Mouse (Mus musculus): ENCODE measurements around the gene Ush2a. TPM values are rescaled to one million over a fixed set of nuclear protein-coding genes. Genes with fewer than 3 reads are reported as not detected.
A peak's percentile ranks its signal among the peaks of the same experiment; 100 is the strongest.

Gene Ush2a
- polyA plus RNA-seq, 1 experiment from 2014 or later = 0.29 TPM

- no peak overlapping the region for H3K27ac ChIP-seq
- H3K27me3 ChIP-seq = no peaks in the 10 kb centered on the region
- no peaks in the 10 kb centered on the region for H3K36me3 ChIP-seq
- H3K4me3 ChIP-seq = no peak overlapping the region
- no peak for ATAC-seq (ENCODE audit: low FRiP score)
- 65% methylated on average over 11 of the region's 11 CpGs for WGBS
- peaks cover 5% of the 10 kb centered on the region for H3K4me1 ChIP-seq (replicated peaks)
- H3K4me2 ChIP-seq = no peak overlapping the region
- no peaks in the 10 kb centered on the region for H3K9me3 ChIP-seq
- H3K9ac ChIP-seq = no peak overlapping the region
Observed at GRCm38 (mm10) chr1:188830527-188831407, 568.9 kb downstream of the Ush2a start.

GRCm38 (mm10) chr1:188833906-188834305 is 572.1 kb downstream of the Ush2a start:
- Histone ChIP-seq H3K4me3 (no peak overlapping the region), H3K36me3 (no peaks in the 10 kb centered on the region), H3K27ac (no peak overlapping the region), H3K9ac (no peak overlapping the region), H3K4me1 (replicated peaks) (peaks cover 5% of the 10 kb centered on the region), H3K4me2 (peak overlapping the region; percentile 26), H3K9me3 (no peaks in the 10 kb centered on the region), H3K27me3 (no peaks in the 10 kb centered on the region)
- no peak for ATAC-seq (ENCODE audit: low FRiP score)
- WGBS = 5% methylated on average over 9 of the region's 9 CpGs

- 62% methylated on average over 3 of the region's 3 CpGs for WGBS
- H3K27ac ChIP-seq = no peak overlapping the region
Observed at GRCm38 (mm10) chr1:188834770-188835169, 572.9 kb downstream of the Ush2a start.

GRCm38 (mm10) chr1:188837613-188838295 is 575.9 kb downstream of the Ush2a start:
- Histone ChIP-seq H3K9ac (no peak overlapping the region), H3K4me2 (no peak overlapping the region), H3K9me3 (no peaks in the 10 kb centered on the region), H3K4me3 (no peak overlapping the region), H3K27me3 (no peaks in the 10 kb centered on the region), H3K36me3 (no peaks in the 10 kb centered on the region), H3K27ac (no peak overlapping the region), H3K4me1 (replicated peaks) (peaks cover 5% of the 10 kb centered on the region)
- ATAC-seq (ENCODE audit: low FRiP score) = no peak
- WGBS = 95% methylated on average over 5 of the region's 5 CpGs

More at GRCm38 (mm10) chr1:188834770-188835169, 572.9 kb downstream of the Ush2a start:
- Histone ChIP-seq H3K4me3 (no peak overlapping the region), H3K4me2 (no peak overlapping the region), H3K9me3 (no peaks in the 10 kb centered on the region), H3K4me1 (replicated peaks) (peaks cover 5% of the 10 kb centered on the region), H3K36me3 (no peaks in the 10 kb centered on the region), H3K27me3 (no peaks in the 10 kb centered on the region), H3K9ac (no peak overlapping the region)
- no peak for ATAC-seq (ENCODE audit: low FRiP score)

GRCm38 (mm10) chr1:188847242-188847641 is 585.4 kb downstream of the Ush2a start:
- Histone ChIP-seq H3K4me2 (no peak overlapping the region), H3K9me3 (no peaks in the 10 kb centered on the region), H3K27me3 (no peaks in the 10 kb centered on the region), H3K4me3 (no peak overlapping the region), H3K4me1 (replicated peaks) (no peaks in the 10 kb centered on the region), H3K36me3 (no peaks in the 10 kb centered on the region), H3K9ac (no peak overlapping the region), H3K27ac (no peak overlapping the region)
- ATAC-seq (ENCODE audit: low FRiP score) = no peak
- WGBS = 96% methylated on average over 6 of the region's 6 CpGs

GRCm38 (mm10) chr1:188852776-188853175 is 591.0 kb downstream of the Ush2a start:
- Histone ChIP-seq H3K4me3 (no peak overlapping the region), H3K9ac (no peak overlapping the region), H3K9me3 (no peaks in the 10 kb centered on the region), H3K27me3 (no peaks in the 10 kb centered on the region), H3K36me3 (no peaks in the 10 kb centered on the region), H3K4me1 (replicated peaks) (no peaks in the 10 kb centered on the region), H3K4me2 (no peak overlapping the region), H3K27ac (no peak overlapping the region)
- no peak for ATAC-seq (ENCODE audit: low FRiP score)
- 77% methylated on average over 5 of the region's 5 CpGs for WGBS

GRCm38 (mm10) chr1:188854240-188854639 is 592.4 kb downstream of the Ush2a start:
- H3K36me3 ChIP-seq = no peaks in the 10 kb centered on the region
- no peak overlapping the region for H3K4me3 ChIP-seq
- no peaks in the 10 kb centered on the region for H3K4me1 ChIP-seq (replicated peaks)
- no peak for ATAC-seq (ENCODE audit: low FRiP score)
- no peaks in the 10 kb centered on the region for H3K27me3 ChIP-seq
- no peak overlapping the region for H3K27ac ChIP-seq
- no peak overlapping the region for H3K4me2 ChIP-seq
- H3K9ac ChIP-seq = no peak overlapping the region
- no peaks in the 10 kb centered on the region for H3K9me3 ChIP-seq

- ATAC-seq (ENCODE audit: low FRiP score) = no peak
Observed at GRCm38 (mm10) chr1:188855034-188855433, 593.2 kb downstream of the Ush2a start.

GRCm38 (mm10) chr1:188859718-188860117 is 597.9 kb downstream of the Ush2a start:
- 94% methylated on average over 5 of the region's 5 CpGs for WGBS

More at GRCm38 (mm10) chr1:188855034-188855433, 593.2 kb downstream of the Ush2a start:
- Histone ChIP-seq H3K4me1 (replicated peaks) (no peaks in the 10 kb centered on the region), H3K9ac (no peak overlapping the region), H3K27me3 (no peaks in the 10 kb centered on the region), H3K36me3 (no peaks in the 10 kb centered on the region), H3K4me3 (no peak overlapping the region), H3K9me3 (no peaks in the 10 kb centered on the region), H3K27ac (no peak overlapping the region), H3K4me2 (no peak overlapping the region)
- WGBS = 97% methylated on average over 2 of the region's 2 CpGs

GRCm38 (mm10) chr1:188865881-188866280 is 604.1 kb downstream of the Ush2a start:
- WGBS = 50% methylated on average over 5 of the region's 5 CpGs
- no peak overlapping the region for H3K4me3 ChIP-seq
- no peaks in the 10 kb centered on the region for H3K27me3 ChIP-seq
- no peak overlapping the region for H3K27ac ChIP-seq
- peaks cover 6% of the 10 kb centered on the region for H3K4me1 ChIP-seq (replicated peaks)
- no peak overlapping the region for H3K4me2 ChIP-seq
- H3K36me3 ChIP-seq = no peaks in the 10 kb centered on the region
- no peak for ATAC-seq (ENCODE audit: low FRiP score)
- no peaks in the 10 kb centered on the region for H3K9me3 ChIP-seq
- H3K9ac ChIP-seq = no peak overlapping the region

More at GRCm38 (mm10) chr1:188859718-188860117, 597.9 kb downstream of the Ush2a start:
- no peaks in the 10 kb centered on the region for H3K36me3 ChIP-seq
- no peak overlapping the region for H3K27ac ChIP-seq
- H3K4me3 ChIP-seq = no peak overlapping the region
- no peaks in the 10 kb centered on the region for H3K27me3 ChIP-seq
- no peaks in the 10 kb centered on the region for H3K9me3 ChIP-seq
- H3K9ac ChIP-seq = no peak overlapping the region
- H3K4me1 ChIP-seq (replicated peaks) = no peaks in the 10 kb centered on the region
- ATAC-seq (ENCODE audit: low FRiP score) = no peak
- no peak overlapping the region for H3K4me2 ChIP-seq

GRCm38 (mm10) chr1:188866515-188866914 is 604.7 kb downstream of the Ush2a start:
- H3K4me2 ChIP-seq = no peak overlapping the region
- no peak overlapping the region for H3K9ac ChIP-seq
- H3K27me3 ChIP-seq = no peaks in the 10 kb centered on the region
- H3K27ac ChIP-seq = peak overlapping the region; percentile 30; the same call in 1 of the 2 replicates
- H3K4me1 ChIP-seq (replicated peaks) = peaks cover 6% of the 10 kb centered on the region
- H3K4me3 ChIP-seq = no peak overlapping the region
- H3K36me3 ChIP-seq = no peaks in the 10 kb centered on the region
- WGBS = 80% methylated on average over 11 of the region's 11 CpGs
- H3K9me3 ChIP-seq = no peaks in the 10 kb centered on the region
- no peak for ATAC-seq (ENCODE audit: low FRiP score)

- no peaks in the 10 kb centered on the region for H3K9me3 ChIP-seq
- H3K9ac ChIP-seq = no peak overlapping the region
- no peak for ATAC-seq (ENCODE audit: low FRiP score)
- H3K4me2 ChIP-seq = no peak overlapping the region
- no peaks in the 10 kb centered on the region for H3K27me3 ChIP-seq
- WGBS = 92% methylated on average over 4 of the region's 4 CpGs
- no peak overlapping the region for H3K4me3 ChIP-seq
- no peaks in the 10 kb centered on the region for H3K4me1 ChIP-seq (replicated peaks)
- H3K36me3 ChIP-seq = no peaks in the 10 kb centered on the region
- no peak overlapping the region for H3K27ac ChIP-seq
Observed at GRCm38 (mm10) chr1:188878531-188879055, 616.8 kb downstream of the Ush2a start.

Data from hindbrain, embryonic 13.5 days (tissue).